Mouse (Mus musculus): ENCODE measurements around the gene Ube2o. TPM values are rescaled to one million over a fixed set of nuclear protein-coding genes. Genes with fewer than 3 reads are reported as not detected.

Ube2o gene
- polyA plus RNA-seq, 1 experiment from 2014 or later = 11.2 TPM

DNA sequence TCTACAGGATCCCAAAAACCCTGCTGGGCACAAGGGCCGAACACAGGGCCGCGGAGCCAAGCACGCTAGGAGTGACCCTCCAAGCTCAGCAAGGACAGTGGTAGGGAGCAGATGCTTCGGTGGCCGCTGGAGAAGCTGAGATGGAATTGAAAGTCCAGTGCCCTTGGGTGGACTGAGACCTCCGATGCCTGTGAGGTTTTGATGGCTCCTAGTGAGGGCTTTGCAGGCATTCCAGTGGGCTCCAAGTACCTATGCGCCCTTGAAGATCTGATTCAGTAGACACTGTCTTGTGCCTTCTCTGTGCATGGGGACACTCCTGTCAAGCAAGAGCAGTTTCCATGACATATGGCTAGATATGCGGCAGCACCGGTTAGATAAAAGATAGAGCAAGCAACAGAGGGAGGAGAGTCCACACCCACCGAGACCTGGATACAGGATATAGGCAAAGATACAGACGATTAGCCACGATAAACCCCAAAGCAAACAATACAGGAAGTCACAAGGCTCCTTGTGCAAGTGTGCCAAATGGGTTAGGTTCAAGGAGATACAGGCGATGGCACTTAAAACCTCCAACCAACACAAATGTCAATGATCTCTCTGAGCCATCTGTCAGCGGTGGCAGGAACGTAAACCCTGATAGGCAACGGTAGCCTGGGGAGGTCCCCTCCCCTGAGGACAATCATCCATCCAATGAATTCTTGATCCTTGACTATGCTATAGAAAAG is 74.9 kb downstream of the Ube2o start:
- no peak overlapping the region for H3K27ac ChIP-seq (ENCODE audit: low read depth, low read length)
- no peak for ATAC-seq (ENCODE audit: low FRiP score, low TSS enrichment)
- 69% methylated on average over 17 of the region's 17 CpGs for WGBS
- H3K4me3 ChIP-seq (ENCODE audit: low read length) = no peak overlapping the region
- no peaks in the 10 kb centered on the region for H3K36me3 ChIP-seq (ENCODE audit: control insufficient read depth, insufficient read depth, low read length)
- H3K4me1 ChIP-seq (ENCODE audit: control insufficient read depth, insufficient read depth, low read length) = no peaks in the 10 kb centered on the region
- H3K9ac ChIP-seq (ENCODE audit: low read depth, low read length) = no peak overlapping the region
- H3K4me2 ChIP-seq (replicated peaks; ENCODE audit: low read depth, low read length) = no peak overlapping the region
- no peaks in the 10 kb centered on the region for H3K9me3 ChIP-seq (ENCODE audit: control insufficient read depth, low read length)
- no peaks in the 10 kb centered on the region for H3K27me3 ChIP-seq (ENCODE audit: control insufficient read depth, insufficient read depth, low read length)

DNA sequence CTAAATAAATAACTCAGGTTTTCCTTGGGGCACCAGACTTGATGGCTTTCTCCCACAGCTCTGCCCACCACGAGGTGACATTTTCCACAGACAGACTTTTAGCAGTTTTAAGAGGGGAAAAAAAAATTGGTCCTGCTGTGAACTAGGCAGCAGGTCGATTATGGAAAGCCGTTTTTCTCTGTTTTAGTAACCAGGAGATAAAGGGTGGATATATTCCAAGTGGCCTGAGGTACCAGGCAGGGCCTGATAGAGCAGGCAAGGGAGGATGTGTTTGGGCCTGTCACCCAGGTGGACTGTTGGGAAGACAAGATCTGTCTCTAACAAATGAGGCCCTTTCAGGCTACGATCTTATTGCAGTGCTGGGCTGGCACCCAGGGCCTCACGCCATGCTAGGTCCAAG is 75.7 kb downstream of the Ube2o start:
- Histone ChIP-seq H3K4me3 (ENCODE audit: low read length) (no peak overlapping the region), H3K4me1 (ENCODE audit: control insufficient read depth, insufficient read depth, low read length) (no peaks in the 10 kb centered on the region), H3K27ac (ENCODE audit: low read depth, low read length) (no peak overlapping the region), H3K36me3 (ENCODE audit: control insufficient read depth, insufficient read depth, low read length) (no peaks in the 10 kb centered on the region), H3K9me3 (ENCODE audit: control insufficient read depth, low read length) (no peaks in the 10 kb centered on the region), H3K4me2 (replicated peaks; ENCODE audit: low read depth, low read length) (no peak overlapping the region), H3K27me3 (ENCODE audit: control insufficient read depth, insufficient read depth, low read length) (no peaks in the 10 kb centered on the region), H3K9ac (ENCODE audit: low read depth, low read length) (no peak overlapping the region)
- 74% methylated on average over 5 of the region's 5 CpGs for WGBS
- no peak for ATAC-seq (ENCODE audit: low FRiP score, low TSS enrichment)

DNA sequence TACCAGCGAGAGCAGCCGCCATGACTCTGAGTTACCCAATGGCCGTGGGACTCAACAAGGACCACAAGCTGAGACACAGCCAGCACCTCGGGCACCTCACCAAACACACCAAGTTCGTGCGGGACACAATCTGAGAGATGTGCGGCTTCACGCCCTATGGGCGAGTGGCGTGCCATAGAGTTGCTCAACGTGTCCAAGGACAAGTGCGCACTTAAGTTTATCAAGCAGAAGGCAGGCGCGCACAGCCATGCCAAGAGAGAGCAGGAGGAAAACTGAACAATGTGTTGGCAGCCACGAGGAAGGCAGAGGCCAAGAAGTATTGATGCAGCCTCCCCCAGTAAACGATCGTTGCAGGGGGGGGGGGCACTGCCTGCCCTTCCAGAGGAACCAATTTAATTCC is 76.7 kb downstream of the Ube2o start:
- Histone ChIP-seq H3K4me2 (replicated peaks; ENCODE audit: low read depth, low read length) (no peak overlapping the region), H3K9ac (ENCODE audit: low read depth, low read length) (no peak overlapping the region), H3K27me3 (ENCODE audit: control insufficient read depth, insufficient read depth, low read length) (no peaks in the 10 kb centered on the region), H3K9me3 (ENCODE audit: control insufficient read depth, low read length) (no peaks in the 10 kb centered on the region), H3K36me3 (ENCODE audit: control insufficient read depth, insufficient read depth, low read length) (no peaks in the 10 kb centered on the region), H3K4me1 (ENCODE audit: control insufficient read depth, insufficient read depth, low read length) (no peaks in the 10 kb centered on the region), H3K27ac (ENCODE audit: low read depth, low read length) (no peak overlapping the region), H3K4me3 (ENCODE audit: low read length) (no peak overlapping the region)
- 96% methylated on average over 17 of the region's 17 CpGs for WGBS
- ATAC-seq (ENCODE audit: low FRiP score, low TSS enrichment) = no peak

DNA sequence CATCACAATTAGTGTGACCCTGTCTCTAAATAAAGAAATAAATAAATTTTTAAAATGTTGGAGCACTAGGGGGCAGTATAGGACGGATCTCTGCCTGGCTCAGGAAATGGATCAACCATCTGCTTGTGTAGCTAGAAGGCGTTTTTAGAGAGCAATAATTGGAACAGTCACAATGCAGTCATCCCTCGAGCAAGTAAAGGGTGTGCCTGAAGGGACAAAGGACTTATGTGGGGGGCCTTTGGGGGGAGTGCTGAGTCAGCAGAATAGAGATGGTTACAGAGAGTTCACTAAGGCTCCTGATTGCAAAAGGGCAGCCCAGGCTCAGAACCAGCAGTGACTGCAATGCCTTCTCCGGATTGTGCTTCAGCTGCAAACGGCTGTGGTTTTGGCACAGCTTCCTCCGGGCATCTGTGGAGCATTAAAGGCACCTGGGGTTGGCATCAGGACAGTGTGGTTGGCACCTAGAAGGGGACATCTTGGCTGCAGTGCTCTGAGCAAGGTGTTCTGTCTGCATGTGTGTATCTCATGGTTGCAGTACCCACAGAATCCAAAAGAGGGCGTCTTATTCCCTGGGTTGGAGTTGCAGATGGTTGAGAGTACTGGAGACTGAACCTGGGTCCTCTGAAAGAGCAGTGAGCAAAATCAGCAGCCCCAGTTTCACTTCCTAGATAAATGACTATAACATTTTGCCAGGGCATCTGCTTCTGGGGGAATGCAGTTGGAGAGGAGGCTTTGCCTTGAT is 80.1 kb downstream of the Ube2o start:
- Histone ChIP-seq H3K27ac (ENCODE audit: low read depth, low read length) (no peak overlapping the region), H3K4me1 (ENCODE audit: control insufficient read depth, insufficient read depth, low read length) (no peaks in the 10 kb centered on the region)
- peak; percentile 26; the same call in 1 of the 2 replicates for ATAC-seq (ENCODE audit: low FRiP score, low TSS enrichment)

DNA sequence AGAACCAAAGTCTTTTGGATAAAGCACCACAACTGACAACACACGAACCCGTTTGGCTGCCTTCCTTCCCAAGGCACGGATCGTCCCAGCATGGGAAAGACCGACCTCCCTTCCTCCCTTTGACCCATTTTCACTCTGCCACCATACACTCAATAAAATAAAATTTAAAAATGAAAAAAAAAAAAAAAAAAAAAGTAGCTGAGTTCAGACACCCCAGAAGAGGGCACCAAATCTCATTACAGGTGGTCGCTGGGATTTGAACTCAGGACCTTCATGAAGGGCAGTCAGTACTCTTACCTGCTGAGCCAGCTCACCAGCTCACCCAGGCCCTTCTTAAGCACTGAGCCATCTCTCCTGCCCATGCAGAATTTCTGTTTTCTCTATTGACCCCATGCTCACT is 82.2 kb downstream of the Ube2o start:
- Histone ChIP-seq H3K27ac (ENCODE audit: low read depth, low read length) (no peak overlapping the region), H3K9me3 (ENCODE audit: control insufficient read depth, low read length) (no peaks in the 10 kb centered on the region), H3K4me2 (replicated peaks; ENCODE audit: low read depth, low read length) (no peak overlapping the region), H3K27me3 (ENCODE audit: control insufficient read depth, insufficient read depth, low read length) (no peaks in the 10 kb centered on the region), H3K4me1 (ENCODE audit: control insufficient read depth, insufficient read depth, low read length) (0 out of 2 replicates have a peak, but pooled peaks cover 9% of the 10 kb centered on the region), H3K36me3 (ENCODE audit: control insufficient read depth, insufficient read depth, low read length) (no peaks in the 10 kb centered on the region), H3K4me3 (ENCODE audit: low read length) (no peak overlapping the region; the same call in 1 of the 2 replicates), H3K9ac (ENCODE audit: low read depth, low read length) (no peak overlapping the region)
- no peak for ATAC-seq (ENCODE audit: low FRiP score, low TSS enrichment)
- 32% methylated on average over 6 of the region's 6 CpGs for WGBS

More for the DNA sequence above, 80.1 kb downstream of the Ube2o start:
- Histone ChIP-seq H3K27me3 (ENCODE audit: control insufficient read depth, insufficient read depth, low read length) (no peaks in the 10 kb centered on the region), H3K9me3 (ENCODE audit: control insufficient read depth, low read length) (no peaks in the 10 kb centered on the region), H3K36me3 (ENCODE audit: control insufficient read depth, insufficient read depth, low read length) (no peaks in the 10 kb centered on the region), H3K4me3 (ENCODE audit: low read length) (no peak overlapping the region), H3K9ac (ENCODE audit: low read depth, low read length) (no peak overlapping the region), H3K4me2 (replicated peaks; ENCODE audit: low read depth, low read length) (no peak overlapping the region)
- WGBS = 30% methylated on average over 7 of the region's 7 CpGs

DNA sequence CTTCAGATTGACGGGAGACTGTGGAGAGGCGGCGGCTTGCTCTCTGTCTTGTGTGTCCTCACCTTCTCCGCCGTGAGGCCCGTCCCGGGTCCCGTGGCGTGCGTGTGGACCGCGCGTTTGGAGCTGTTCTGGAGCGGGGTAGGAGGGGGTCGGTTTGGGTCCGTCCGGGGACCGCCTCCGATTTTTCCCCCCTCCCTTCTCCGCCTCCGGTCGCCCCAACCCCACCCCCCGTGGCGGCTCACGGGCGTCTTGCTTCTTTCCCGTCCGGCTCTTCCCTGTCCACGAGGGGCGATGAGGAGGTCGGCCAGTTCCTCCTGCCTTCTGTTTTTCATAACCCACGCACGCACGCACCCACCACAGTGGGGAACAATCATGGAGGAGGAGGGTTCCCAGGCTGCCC is 82.7 kb downstream of the Ube2o start:
- no peak for ATAC-seq (ENCODE audit: low FRiP score, low TSS enrichment)
- no peaks in the 10 kb centered on the region for H3K27me3 ChIP-seq (ENCODE audit: control insufficient read depth, insufficient read depth, low read length)
- 0 out of 2 replicates have a peak, but pooled peaks cover 9% of the 10 kb centered on the region for H3K4me1 ChIP-seq (ENCODE audit: control insufficient read depth, insufficient read depth, low read length)
- H3K4me2 ChIP-seq (replicated peaks; ENCODE audit: low read depth, low read length) = peak overlapping the region; percentile 52
- H3K36me3 ChIP-seq (ENCODE audit: control insufficient read depth, insufficient read depth, low read length) = no peaks in the 10 kb centered on the region
- H3K4me3 ChIP-seq (ENCODE audit: low read length) = peak overlapping the region; percentile 28
- peak overlapping the region; percentile 34; the same call in 1 of the 2 replicates for H3K9ac ChIP-seq (ENCODE audit: low read depth, low read length)
- no peak overlapping the region for H3K27ac ChIP-seq (ENCODE audit: low read depth, low read length)
- H3K9me3 ChIP-seq (ENCODE audit: control insufficient read depth, low read length) = no peaks in the 10 kb centered on the region
- 32% methylated on average over 34 of the region's 34 CpGs for WGBS

DNA sequence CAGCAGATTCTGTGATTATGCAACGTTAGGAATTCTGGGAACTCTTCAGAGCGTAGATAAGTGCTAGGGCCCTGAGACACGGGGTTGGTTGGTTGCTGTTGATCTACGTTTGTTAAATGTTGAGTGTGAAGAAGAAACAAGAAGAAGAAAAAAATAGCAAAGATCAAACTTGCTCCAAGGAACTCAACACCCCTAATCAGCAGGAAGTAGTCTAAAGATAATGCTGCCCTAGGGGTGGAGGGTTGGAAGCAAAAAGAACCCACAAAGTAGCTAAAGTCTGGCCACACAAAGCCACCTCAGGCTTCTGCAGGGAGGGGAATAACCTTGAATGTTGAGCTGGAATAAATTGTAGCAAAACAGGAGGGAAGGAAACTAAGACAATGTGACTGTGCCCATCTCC is 83.9 kb downstream of the Ube2o start:
- 80% methylated on average over 4 of the region's 4 CpGs for WGBS
- no peak for ATAC-seq (ENCODE audit: low FRiP score, low TSS enrichment)
- H3K27me3 ChIP-seq (ENCODE audit: control insufficient read depth, insufficient read depth, low read length) = no peaks in the 10 kb centered on the region

DNA sequence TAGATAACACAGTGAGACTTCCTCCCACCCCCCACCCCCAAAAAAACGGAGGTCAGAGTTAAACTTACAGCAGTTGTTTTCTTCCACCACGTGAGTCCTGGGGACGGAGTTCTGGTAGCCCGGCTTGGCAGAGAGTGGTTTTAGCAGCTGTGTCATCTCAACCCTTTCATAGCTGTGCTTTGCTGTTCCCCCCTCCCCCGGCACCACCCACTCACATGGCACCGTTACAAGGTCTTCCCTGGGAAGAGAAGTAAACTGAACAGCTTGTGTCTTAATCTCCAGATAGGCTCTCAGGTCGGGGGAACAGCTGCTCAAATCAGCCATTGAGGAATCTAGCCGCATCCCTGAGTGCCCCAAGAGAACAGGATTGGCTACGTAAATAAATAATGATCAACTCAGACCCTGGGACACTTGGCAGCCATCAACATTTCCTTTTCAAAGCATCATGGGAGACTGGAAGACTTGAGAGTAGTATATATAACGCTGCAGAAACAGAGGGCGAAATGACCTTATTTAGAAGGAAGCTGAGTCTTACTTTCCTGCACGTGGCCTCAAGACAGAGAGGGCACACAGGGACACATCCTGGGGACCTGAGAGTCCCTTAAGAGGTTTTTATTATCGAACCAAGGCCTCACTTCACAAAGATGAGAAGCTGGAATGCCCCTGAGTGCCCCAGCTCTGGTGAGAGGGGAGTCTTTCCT is 86.6 kb downstream of the Ube2o start:
- Histone ChIP-seq H3K36me3 (ENCODE audit: control insufficient read depth, insufficient read depth, low read length) (no peaks in the 10 kb centered on the region), H3K27me3 (ENCODE audit: control insufficient read depth, insufficient read depth, low read length) (no peaks in the 10 kb centered on the region), H3K9ac (ENCODE audit: low read depth, low read length) (no peak overlapping the region), H3K4me3 (ENCODE audit: low read length) (no peak overlapping the region), H3K4me1 (ENCODE audit: control insufficient read depth, insufficient read depth, low read length) (0 out of 2 replicates have a peak, but pooled peaks cover 11% of the 10 kb centered on the region), H3K9me3 (ENCODE audit: control insufficient read depth, low read length) (no peaks in the 10 kb centered on the region), H3K4me2 (replicated peaks; ENCODE audit: low read depth, low read length) (no peak overlapping the region), H3K27ac (ENCODE audit: low read depth, low read length) (peak overlapping the region; percentile 86; the same call in 1 of the 2 replicates)
- ATAC-seq (ENCODE audit: low FRiP score, low TSS enrichment) = no peak
- 39% methylated on average over 13 of the region's 13 CpGs for WGBS

More for the DNA sequence above, 83.9 kb downstream of the Ube2o start:
- H3K4me1 ChIP-seq (ENCODE audit: control insufficient read depth, insufficient read depth, low read length) = 0 out of 2 replicates have a peak, but pooled peaks cover 9% of the 10 kb centered on the region
- no peak overlapping the region for H3K4me2 ChIP-seq (replicated peaks; ENCODE audit: low read depth, low read length)
- no peak overlapping the region for H3K9ac ChIP-seq (ENCODE audit: low read depth, low read length)
- no peak overlapping the region for H3K27ac ChIP-seq (ENCODE audit: low read depth, low read length)
- H3K36me3 ChIP-seq (ENCODE audit: control insufficient read depth, insufficient read depth, low read length) = no peaks in the 10 kb centered on the region
- no peaks in the 10 kb centered on the region for H3K9me3 ChIP-seq (ENCODE audit: control insufficient read depth, low read length)
- no peak overlapping the region for H3K4me3 ChIP-seq (ENCODE audit: low read length)

Measured in kidney, embryonic 14.5 days (tissue).